Mouse (Mus musculus) heart, embryonic 13.5 days (tissue): Measurements from ENCODE around the gene Pds5a. TPM values are rescaled to one million over a fixed set of nuclear protein-coding genes. Genes with fewer than 3 reads are reported as not detected.

ENCODE experiments used
- ATAC-seq: fragments of 200-750 bp; cut with Nextera tagmentation; 2 replicates; pipeline ENCODE4 v1.8.0; 2017; ENCODE audit warnings: moderate TSS enrichment; ENCODE audit not compliant: insufficient number of reproducible peaks, low FRiP score, low TSS enrichment; ENCODE audit errors: extremely low read depth
- H3K27ac ChIP-seq: fragments of 300-500 bp; sonication (generic); replicated peaks from 2 replicates; pipeline ENCODE4 v1.5.1; 2015; ENCODE audit warnings: moderate library complexity, mild to moderate bottlenecking, inconsistent platforms
- H3K27me3 ChIP-seq: fragments of 300-500 bp; sonication (generic); replicated peaks from 2 replicates; pipeline ENCODE4 v1.6.1; 2015; ENCODE audit warnings: mild to moderate bottlenecking, inconsistent platforms
- H3K36me3 ChIP-seq: fragments of 300-500 bp; sonication (generic); 2 replicates; pipeline ENCODE4 v1.6.1; 2015; ENCODE audit warnings: mild to moderate bottlenecking, inconsistent platforms
- H3K4me1 ChIP-seq: fragments of 300-500 bp; sonication (generic); 2 replicates; pipeline ENCODE4 v1.6.1; 2015; ENCODE audit warnings: inconsistent platforms
- H3K4me2 ChIP-seq: fragments of 300-500 bp; sonication (generic); 2 replicates; pipeline ENCODE4 v1.6.1; 2015; ENCODE audit warnings: inconsistent platforms, mild to moderate bottlenecking, moderate library complexity
- H3K4me3 ChIP-seq: fragments of 300-500 bp; sonication (generic); 2 replicates; pipeline ENCODE4 v1.5.1; 2015; ENCODE audit warnings: moderate library complexity, mild to moderate bottlenecking, inconsistent platforms
- H3K9ac ChIP-seq: fragments of 300-500 bp; sonication (generic); 2 replicates; pipeline ENCODE4 v1.6.1; 2015; ENCODE audit warnings: inconsistent platforms, mild to moderate bottlenecking, moderate library complexity
- H3K9me3 ChIP-seq: fragments of 300-500 bp; sonication (generic); 2 replicates; pipeline ENCODE4 v1.6.1; 2016; ENCODE audit warnings: inconsistent platforms
- WGBS: fragments of 180-500 bp; shearing (Covaris S2); methylation state at CpG from one replicate; pipeline ENCODE4 v1.1.7; 2015; ENCODE audit warnings: mixed read lengths; 5-methylcytosine and 5-hydroxymethylcytosine counted together
- polyA plus RNA-seq: library from polyadenylated mRNA; unstranded; fragments of >200 nt; fragmentation: Nextera tagmentation; extraction: Ambion mirVana; gene quantifications from 2 replicates; pipeline ENCODE4 v1.2.1, GENCODE M21; 2015

Gene Pds5a
- polyA plus RNA-seq, 1 experiment from 2014 or later = 32.5 TPM

GRCm38 (mm10) chr5:65613152-65613924, 84.7 kb downstream of the Pds5a start:
- H3K36me3 ChIP-seq = peaks cover 83% of the 10 kb centered on the region
- no peak overlapping the region for H3K27ac ChIP-seq
- WGBS = 70% methylated on average over 9 of the region's 9 CpGs
- H3K4me1 ChIP-seq = no peaks in the 10 kb centered on the region
- no peak overlapping the region for H3K4me3 ChIP-seq
- no peaks in the 10 kb centered on the region for H3K9me3 ChIP-seq
- no peak overlapping the region for H3K4me2 ChIP-seq
- no peak for ATAC-seq
- no peak overlapping the region for H3K9ac ChIP-seq
- no peaks in the 10 kb centered on the region for H3K27me3 ChIP-seq

GRCm38 (mm10) chr5:65610541-65610940, 87.5 kb downstream of the Pds5a start:
- WGBS = 89% methylated on average over 4 of the region's 4 CpGs
- no peak overlapping the region for H3K27ac ChIP-seq
- no peak for ATAC-seq

GRCm38 (mm10) chr5:65609769-65610168, 88.3 kb downstream of the Pds5a start:
- Histone ChIP-seq H3K36me3 (peaks cover 62% of the 10 kb centered on the region), H3K27me3 (no peaks in the 10 kb centered on the region), H3K4me3 (no peak overlapping the region), H3K4me2 (no peak overlapping the region), H3K27ac (no peak overlapping the region), H3K9ac (no peak overlapping the region), H3K9me3 (no peaks in the 10 kb centered on the region), H3K4me1 (no peaks in the 10 kb centered on the region; the same call in 1 of the 2 replicates)
- 83% methylated on average over 5 of the region's 5 CpGs for WGBS
- ATAC-seq = no peak

More at GRCm38 (mm10) chr5:65610541-65610940, 87.5 kb downstream of the Pds5a start:
- Histone ChIP-seq H3K4me2 (no peak overlapping the region), H3K36me3 (peaks cover 66% of the 10 kb centered on the region), H3K4me1 (no peaks in the 10 kb centered on the region), H3K9me3 (no peaks in the 10 kb centered on the region), H3K9ac (no peak overlapping the region), H3K27me3 (no peaks in the 10 kb centered on the region), H3K4me3 (no peak overlapping the region)

- Histone ChIP-seq H3K36me3 (peaks cover 44% of the 10 kb centered on the region), H3K27ac (no peak overlapping the region), H3K9ac (no peak overlapping the region), H3K4me2 (no peak overlapping the region), H3K27me3 (no peaks in the 10 kb centered on the region), H3K9me3 (no peaks in the 10 kb centered on the region), H3K4me3 (no peak overlapping the region), H3K4me1 (no peaks in the 10 kb centered on the region; the same call in 1 of the 2 replicates)
- no peak for ATAC-seq
- 85% methylated on average over 1 of the region's 1 CpGs for WGBS
These were observed 91.3 kb downstream of the Pds5a start for GRCm38 (mm10) chr5:65606820-65607219.

- Histone ChIP-seq H3K36me3 (peaks cover 69% of the 10 kb centered on the region), H3K4me2 (no peak overlapping the region), H3K9me3 (no peaks in the 10 kb centered on the region), H3K4me3 (no peak overlapping the region), H3K27ac (no peak overlapping the region), H3K4me1 (peaks cover 5% of the 10 kb centered on the region; the same call in 1 of the 2 replicates), H3K27me3 (no peaks in the 10 kb centered on the region), H3K9ac (no peak overlapping the region)
- ATAC-seq = no peak
- WGBS = 89% methylated on average over 7 of the region's 7 CpGs
These were observed 98.4 kb downstream of the Pds5a start for GRCm38 (mm10) chr5:65599681-65600080.

GRCm38 (mm10) chr5:65592421-65592820, 105.7 kb downstream of the Pds5a start:
- 80% methylated on average over 2 of the region's 2 CpGs for WGBS
- Histone ChIP-seq H3K4me3 (no peak overlapping the region), H3K4me1 (peaks cover 11% of the 10 kb centered on the region; the same call in 1 of the 2 replicates), H3K27ac (no peak overlapping the region), H3K9ac (no peak overlapping the region), H3K36me3 (peaks cover 68% of the 10 kb centered on the region), H3K9me3 (no peaks in the 10 kb centered on the region), H3K27me3 (no peaks in the 10 kb centered on the region), H3K4me2 (no peak overlapping the region)
- no peak for ATAC-seq

- no peaks in the 10 kb centered on the region for H3K27me3 ChIP-seq
- peaks cover 63% of the 10 kb centered on the region for H3K36me3 ChIP-seq
- no peak overlapping the region for H3K27ac ChIP-seq
- no peak overlapping the region for H3K9ac ChIP-seq
- H3K9me3 ChIP-seq = no peaks in the 10 kb centered on the region
- H3K4me3 ChIP-seq = no peak overlapping the region
- WGBS = 79% methylated on average over 1 of the region's 1 CpGs
- H3K4me1 ChIP-seq = peaks cover 11% of the 10 kb centered on the region; the same call in 1 of the 2 replicates
- ATAC-seq = no peak
- H3K4me2 ChIP-seq = no peak overlapping the region
These were observed 107.9 kb downstream of the Pds5a start for GRCm38 (mm10) chr5:65590199-65590598.

GRCm38 (mm10) chr5:65586291-65586690, 111.8 kb downstream of the Pds5a start:
- Histone ChIP-seq H3K4me3 (no peak overlapping the region), H3K27me3 (no peaks in the 10 kb centered on the region), H3K36me3 (peaks cover 58% of the 10 kb centered on the region), H3K27ac (no peak overlapping the region), H3K4me1 (no peaks in the 10 kb centered on the region), H3K9me3 (no peaks in the 10 kb centered on the region), H3K4me2 (no peak overlapping the region), H3K9ac (no peak overlapping the region)
- ATAC-seq = no peak
- WGBS = 82% methylated on average over 5 of the region's 5 CpGs

- peaks cover 15% of the 10 kb centered on the region for H3K4me1 ChIP-seq
- H3K27ac ChIP-seq = no peak overlapping the region
- no peak overlapping the region for H3K4me3 ChIP-seq
- WGBS = 72% methylated on average over 3 of the region's 3 CpGs
- ATAC-seq = no peak
- H3K27me3 ChIP-seq = no peaks in the 10 kb centered on the region
- H3K36me3 ChIP-seq = peaks cover 43% of the 10 kb centered on the region
- H3K9me3 ChIP-seq = no peaks in the 10 kb centered on the region
- no peak overlapping the region for H3K4me2 ChIP-seq
- no peak overlapping the region for H3K9ac ChIP-seq
These were observed 119.5 kb downstream of the Pds5a start for GRCm38 (mm10) chr5:65578545-65578944.

- H3K4me2 ChIP-seq = no peak overlapping the region
- H3K9me3 ChIP-seq = no peaks in the 10 kb centered on the region
- H3K9ac ChIP-seq = no peak overlapping the region
- no peaks in the 10 kb centered on the region for H3K27me3 ChIP-seq
- no peak overlapping the region for H3K27ac ChIP-seq
- H3K4me1 ChIP-seq = peaks cover 15% of the 10 kb centered on the region
- H3K4me3 ChIP-seq = no peak overlapping the region
- H3K36me3 ChIP-seq = peaks cover 38% of the 10 kb centered on the region
- ATAC-seq = no peak
- WGBS = 84% methylated on average over 2 of the region's 2 CpGs
These were observed 122.2 kb downstream of the Pds5a start for GRCm38 (mm10) chr5:65575896-65576295.

- Histone ChIP-seq H3K36me3 (peaks cover 39% of the 10 kb centered on the region), H3K9me3 (no peaks in the 10 kb centered on the region), H3K4me1 (peaks cover 15% of the 10 kb centered on the region), H3K4me2 (no peak overlapping the region), H3K9ac (no peak overlapping the region), H3K27ac (0 out of 2 replicates have a peak overlapping the region, but pooled peaks have one; percentile 29), H3K4me3 (no peak overlapping the region), H3K27me3 (no peaks in the 10 kb centered on the region)
- ATAC-seq = no peak
- 76% methylated on average over 2 of the region's 2 CpGs for WGBS
These were observed 123.2 kb downstream of the Pds5a start for GRCm38 (mm10) chr5:65574876-65575275.

- Histone ChIP-seq H3K4me1 (peaks cover 16% of the 10 kb centered on the region), H3K27me3 (no peaks in the 10 kb centered on the region), H3K9me3 (no peaks in the 10 kb centered on the region), H3K9ac (no peak overlapping the region), H3K4me2 (no peak overlapping the region), H3K36me3 (peaks cover 32% of the 10 kb centered on the region), H3K4me3 (no peak overlapping the region), H3K27ac (no peak overlapping the region)
- no peak for ATAC-seq
- 80% methylated on average over 2 of the region's 2 CpGs for WGBS
These were observed 132.6 kb downstream of the Pds5a start for GRCm38 (mm10) chr5:65565486-65565885.
